Mouse (Mus musculus) forebrain, postnatal 0 days (tissue): ENCODE results near the gene She. TPM values are rescaled to one million over a fixed set of nuclear protein-coding genes. Genes with fewer than 3 reads are reported as not detected.

ENCODE experiments used
- ATAC-seq: fragments of 200-750 bp; cut with Nextera tagmentation; 2 replicates; pipeline ENCODE4 v1.8.0; 2017; ENCODE audit warnings: mild to moderate bottlenecking, moderate library complexity
- DNase-seq: peaks from one replicate; pipeline ENCODE4 v3.0.0-alpha.2; 2015
- H3K27ac ChIP-seq: fragments of 300-500 bp; sonication (generic); 2 replicates; pipeline ENCODE4 v1.5.1; 2014; ENCODE audit warnings: low read depth, mild to moderate bottlenecking, antibody characterized with exemption, low read length, moderate library complexity, mixed read lengths
- H3K27me3 ChIP-seq: fragments of 300-500 bp; sonication (generic); 2 replicates; pipeline ENCODE4 v1.6.1; 2014; ENCODE audit warnings: mild to moderate bottlenecking, low read length, mixed read lengths; ENCODE audit not compliant: insufficient read depth
- H3K36me3 ChIP-seq: fragments of 300-500 bp; sonication (generic); 2 replicates; pipeline ENCODE4 v1.6.1; 2014; ENCODE audit warnings: mild to moderate bottlenecking, moderate library complexity; ENCODE audit not compliant: insufficient read depth
- H3K4me1 ChIP-seq: fragments of 300-500 bp; sonication (generic); 2 replicates; pipeline ENCODE4 v1.6.1; 2014; ENCODE audit warnings: antibody characterized with exemption; ENCODE audit not compliant: insufficient read depth
- H3K4me2 ChIP-seq: fragments of 300-500 bp; sonication (generic); 2 replicates; pipeline ENCODE4 v1.6.1; 2014; ENCODE audit warnings: low read depth, mild to moderate bottlenecking, moderate library complexity
- H3K4me3 ChIP-seq: fragments of 300-500 bp; sonication (generic); 2 replicates; pipeline ENCODE4 v1.5.1; 2014; ENCODE audit warnings: low read depth, low read length, mixed read lengths
- H3K9ac ChIP-seq: fragments of 300-500 bp; sonication (generic); 2 replicates; pipeline ENCODE4 v1.6.1; 2014; ENCODE audit warnings: mild to moderate bottlenecking
- H3K9me3 ChIP-seq: fragments of 300-500 bp; sonication (generic); 2 replicates; pipeline ENCODE4 v1.6.1; 2016; ENCODE audit warnings: low read length
- CTCF ChIP-seq: sonication (generic); IDR thresholded peaks from 2 replicates; pipeline ENCODE4 v1.5.1; 2016; ENCODE audit warnings: antibody characterized with exemption, control low read depth, low read depth
- WGBS: fragments of 180-500 bp; shearing (Covaris S2); extraction: QIAGEN DNeasy Blood & Tissue Kit; methylation state at CpG from one replicate; pipeline ENCODE4 v1.1.7; 2014; 5-methylcytosine and 5-hydroxymethylcytosine counted together
- polyA plus RNA-seq: library from polyadenylated mRNA; unstranded; fragments of >200 nt; fragmentation: Nextera tagmentation; extraction: Ambion mirVana; gene quantifications from 2 replicates; pipeline ENCODE4 v1.2.1, GENCODE M21; 2015
- total RNA-seq: library from RNA; depleted of rRNA; stranded (reverse); fragments of >200 nt; gene quantifications from 2 replicates; pipeline ENCODE4 v1.2.3, GENCODE M21; 2014

Gene She
- total and polyA plus RNA-seq, 2 experiments from 2014 or later: 0.86 to 2.1 TPM

DNA sequence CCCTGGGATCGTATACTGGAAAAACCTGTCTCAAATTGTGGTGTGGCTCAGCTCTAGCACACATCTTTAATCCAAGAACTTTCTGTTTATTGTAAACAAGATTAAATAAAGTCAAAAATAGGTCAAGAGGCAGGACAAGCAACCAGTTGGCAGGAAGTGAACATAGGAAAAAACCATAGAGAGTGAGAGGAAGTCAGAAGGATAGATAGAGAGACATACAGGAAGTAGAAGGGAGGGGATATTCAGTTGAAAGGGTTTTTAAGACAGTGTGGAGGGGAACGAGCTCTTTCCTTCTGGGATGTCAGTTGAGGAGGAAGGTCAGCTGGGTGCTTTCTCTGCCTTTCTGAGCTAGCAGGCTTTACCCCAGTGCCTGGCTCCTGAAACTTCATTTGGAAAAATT lies 7.6 kb upstream of the She start:
- no peak for ATAC-seq

DNA sequence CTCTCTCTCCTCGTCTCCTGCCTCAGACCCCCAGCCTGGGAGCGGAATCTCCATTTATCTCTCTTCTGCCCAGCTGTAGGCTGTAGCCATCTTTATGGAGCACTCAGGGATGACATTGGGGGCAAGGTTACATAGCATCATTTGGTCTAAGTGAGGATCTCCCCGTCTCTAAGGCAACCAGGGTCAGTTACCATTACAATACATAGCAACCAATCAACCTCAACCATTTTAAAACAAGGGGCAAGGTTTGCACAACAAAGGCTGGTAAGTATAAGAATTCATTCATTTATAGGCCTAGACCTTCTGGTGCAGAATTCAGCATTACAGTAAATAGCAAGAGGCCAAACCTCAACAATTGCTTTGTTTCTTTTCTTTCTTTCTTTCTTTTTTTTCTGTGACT lies 4.9 kb upstream of the She start:
- ATAC-seq (no peak), DNase-seq (no peak)
- Histone ChIP-seq H3K27me3 (peaks cover 25% of the 10 kb centered on the region), H3K4me3 (no peak overlapping the region), H3K9ac (no peak overlapping the region), H3K4me2 (no peak overlapping the region), H3K4me1 (no peaks in the 10 kb centered on the region), H3K36me3 (no peaks in the 10 kb centered on the region), H3K27ac (no peak overlapping the region), H3K9me3 (no peaks in the 10 kb centered on the region)
- TF ChIP-seq CTCF: no peak
- WGBS: 78% methylated on average over 3 of the region's 3 CpGs

More for the DNA sequence above, 7.6 kb upstream of the She start:
- H3K4me3 ChIP-seq: no peak overlapping the region
- no peaks in the 10 kb centered on the region for H3K36me3 ChIP-seq
- no peak for TF ChIP-seq CTCF
- H3K9ac ChIP-seq: no peak overlapping the region
- H3K27ac ChIP-seq: no peak overlapping the region
- H3K4me2 ChIP-seq: no peak overlapping the region
- no peaks in the 10 kb centered on the region for H3K9me3 ChIP-seq
- 0 out of 2 replicates have a peak, but pooled peaks cover 2% of the 10 kb centered on the region for H3K27me3 ChIP-seq
- DNase-seq: no peak
- 72% methylated on average over 2 of the region's 2 CpGs for WGBS
- H3K4me1 ChIP-seq: no peaks in the 10 kb centered on the region

DNA sequence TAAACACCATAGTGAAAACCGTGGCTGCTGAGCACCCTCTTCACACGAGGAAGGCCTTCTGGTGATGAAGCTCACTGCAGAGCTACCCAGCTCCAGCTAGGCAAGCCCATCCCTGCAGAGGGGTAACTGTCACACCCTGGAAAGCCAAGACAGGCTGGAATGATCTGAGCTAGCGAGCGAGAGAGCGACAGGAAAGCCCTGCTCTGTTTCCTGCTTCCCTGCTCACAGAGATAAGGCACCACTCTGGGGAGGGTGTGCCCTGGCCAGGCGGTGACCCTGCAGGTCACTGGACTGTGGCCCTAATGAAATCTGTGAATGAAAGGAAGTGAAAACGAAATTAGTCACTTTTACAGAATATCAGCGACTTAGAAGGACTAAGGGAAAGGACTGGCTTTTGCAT lies 4.2 kb downstream of the She start:
- ATAC-seq (no peak), DNase-seq (no peak)
- H3K9me3 ChIP-seq: no peaks in the 10 kb centered on the region
- no peaks in the 10 kb centered on the region for H3K36me3 ChIP-seq
- 61% methylated on average over 8 of the region's 8 CpGs for WGBS
- TF ChIP-seq CTCF: no peak
- H3K27ac ChIP-seq: no peak overlapping the region
- no peak overlapping the region for H3K9ac ChIP-seq
- H3K4me3 ChIP-seq: no peak overlapping the region
- peaks cover 22% of the 10 kb centered on the region for H3K27me3 ChIP-seq
- H3K4me1 ChIP-seq: no peaks in the 10 kb centered on the region
- H3K4me2 ChIP-seq: no peak overlapping the region

DNA sequence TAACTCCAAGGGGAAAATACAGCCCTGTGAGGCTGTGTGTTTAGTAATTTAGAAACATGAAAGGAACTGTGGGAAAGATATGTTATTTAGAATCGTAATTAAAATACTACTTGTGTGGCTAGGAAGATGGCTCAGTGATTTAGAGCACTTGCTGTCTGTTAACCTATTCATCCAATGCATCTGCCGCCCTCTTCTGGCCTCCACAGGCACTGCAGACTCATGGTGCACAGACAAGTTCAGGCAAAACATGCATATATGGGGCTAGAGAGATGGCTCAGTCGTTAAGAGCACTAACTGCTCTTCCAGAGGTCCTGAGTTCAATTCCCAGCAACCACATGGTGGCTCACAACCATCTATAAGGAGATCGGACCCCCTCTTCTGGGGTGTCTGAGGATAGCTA lies 11.1 kb downstream of the She start:
- Histone ChIP-seq H3K4me2 (no peak overlapping the region), H3K4me3 (no peak overlapping the region), H3K36me3 (no peaks in the 10 kb centered on the region), H3K27me3 (no peaks in the 10 kb centered on the region), H3K9me3 (no peaks in the 10 kb centered on the region), H3K9ac (no peak overlapping the region), H3K4me1 (no peaks in the 10 kb centered on the region), H3K27ac (no peak overlapping the region)
- ATAC-seq (no peak), DNase-seq (peak; percentile 38)
- WGBS: 82% methylated on average over 4 of the region's 4 CpGs
- TF ChIP-seq CTCF: peak; percentile 66

DNA sequence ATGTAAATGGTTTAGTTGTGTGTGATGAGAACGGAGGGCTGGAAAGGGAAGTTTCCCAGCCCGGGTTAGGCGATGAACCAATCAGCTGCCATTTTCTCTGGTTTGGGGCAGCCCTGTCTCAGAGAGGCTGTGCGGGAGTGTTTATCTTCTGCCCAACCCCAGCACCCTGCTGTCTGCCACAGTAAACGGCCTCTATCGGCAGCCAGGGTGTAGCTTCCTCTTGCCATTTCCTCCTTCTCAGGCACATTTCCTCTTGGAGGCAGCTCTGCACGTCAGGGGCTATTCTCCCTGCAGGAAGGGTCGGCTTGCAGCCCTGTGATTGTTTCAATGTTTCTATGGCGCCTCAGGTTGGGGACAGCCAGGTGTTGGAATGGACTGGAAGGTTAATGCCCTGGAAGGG lies 12.0 kb downstream of the She start:
- ATAC-seq (no peak), DNase-seq (no peak)
- no peak overlapping the region for H3K27ac ChIP-seq
- no peaks in the 10 kb centered on the region for H3K4me1 ChIP-seq
- TF ChIP-seq CTCF: no peak
- no peak overlapping the region for H3K4me2 ChIP-seq
- WGBS: 69% methylated on average over 9 of the region's 9 CpGs
- no peaks in the 10 kb centered on the region for H3K27me3 ChIP-seq
- H3K36me3 ChIP-seq: no peaks in the 10 kb centered on the region
- H3K9ac ChIP-seq: no peak overlapping the region
- H3K4me3 ChIP-seq: no peak overlapping the region
- no peaks in the 10 kb centered on the region for H3K9me3 ChIP-seq

DNA sequence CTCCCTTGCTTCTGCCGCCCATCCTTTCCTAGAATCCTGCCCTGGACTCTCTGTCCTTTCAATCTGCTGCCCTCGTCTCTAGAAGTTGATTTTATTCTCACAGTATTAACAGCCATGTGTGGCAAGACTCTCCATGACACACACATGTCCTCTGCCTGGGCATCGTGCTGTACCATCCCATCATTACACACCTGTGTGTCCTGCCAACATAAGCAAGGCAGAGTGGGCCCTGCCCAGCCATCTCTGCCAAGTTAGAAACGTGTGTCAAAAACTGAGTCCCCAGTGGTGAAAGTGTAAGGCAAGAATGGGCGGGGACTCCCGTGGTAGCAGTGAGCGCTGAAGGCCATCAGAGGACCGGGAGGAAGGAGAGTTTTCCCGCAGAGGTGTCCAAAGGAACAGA lies 14.6 kb downstream of the She start:
- no peak overlapping the region for H3K4me2 ChIP-seq
- no peak overlapping the region for H3K9ac ChIP-seq
- H3K4me3 ChIP-seq: no peak overlapping the region
- no peak for TF ChIP-seq CTCF
- H3K27ac ChIP-seq: no peak overlapping the region
- no peaks in the 10 kb centered on the region for H3K27me3 ChIP-seq
- no peaks in the 10 kb centered on the region for H3K9me3 ChIP-seq
- H3K4me1 ChIP-seq: no peaks in the 10 kb centered on the region
- no peaks in the 10 kb centered on the region for H3K36me3 ChIP-seq
- ATAC-seq (no peak), DNase-seq (no peak)
- 76% methylated on average over 9 of the region's 9 CpGs for WGBS

DNA sequence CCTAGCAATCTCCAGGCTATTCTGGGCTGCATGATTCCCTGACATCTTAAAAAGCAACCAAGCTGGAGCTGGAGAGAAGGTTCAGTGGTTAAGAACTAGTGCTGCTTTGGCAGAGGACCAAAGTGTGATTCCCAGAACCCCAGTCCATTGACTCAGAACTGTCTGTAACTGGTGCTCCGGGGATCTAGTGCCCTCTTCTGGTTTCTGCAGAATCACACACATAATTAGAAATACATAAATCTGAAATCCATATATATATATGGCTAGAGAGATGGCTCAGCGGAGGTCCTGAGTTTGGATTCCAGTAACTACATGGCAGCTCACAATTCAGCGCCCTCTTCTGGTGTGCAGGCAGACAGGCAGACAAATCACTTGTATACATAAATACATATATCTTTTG lies 16.0 kb downstream of the She start:
- no peak for ATAC-seq
- H3K36me3 ChIP-seq: no peaks in the 10 kb centered on the region
- no peak overlapping the region for H3K27ac ChIP-seq
- no peaks in the 10 kb centered on the region for H3K9me3 ChIP-seq
- no peak overlapping the region for H3K9ac ChIP-seq
- H3K4me3 ChIP-seq: no peak overlapping the region
- no peak overlapping the region for H3K4me2 ChIP-seq
- DNase-seq: no peak
- H3K4me1 ChIP-seq: no peaks in the 10 kb centered on the region
- 82% methylated on average over 3 of the region's 3 CpGs for WGBS
- TF ChIP-seq CTCF: no peak
- H3K27me3 ChIP-seq: no peaks in the 10 kb centered on the region

DNA sequence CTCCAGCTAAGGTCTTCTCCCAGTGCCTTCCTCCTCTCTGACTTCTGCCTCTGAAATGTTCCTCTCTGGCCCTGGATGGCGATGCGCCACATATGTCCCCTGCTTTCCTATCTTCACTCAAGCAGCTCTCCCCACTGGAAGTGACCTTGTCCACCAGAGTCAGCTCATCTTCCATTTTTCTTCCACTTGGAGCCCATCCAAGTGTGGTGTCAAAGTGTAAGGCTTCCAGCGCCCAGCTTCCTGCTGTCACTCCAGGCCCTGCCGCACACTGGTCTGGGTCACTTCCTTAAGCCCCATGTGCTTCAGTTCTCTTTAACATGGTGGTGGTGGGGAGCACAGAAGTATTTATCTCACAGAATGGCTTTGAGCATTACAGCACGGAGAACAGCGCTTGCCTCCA lies 16.4 kb downstream of the She start:
- Histone ChIP-seq H3K9ac (no peak overlapping the region), H3K27me3 (no peaks in the 10 kb centered on the region), H3K4me2 (no peak overlapping the region), H3K27ac (no peak overlapping the region), H3K9me3 (no peaks in the 10 kb centered on the region), H3K4me1 (no peaks in the 10 kb centered on the region), H3K36me3 (no peaks in the 10 kb centered on the region), H3K4me3 (no peak overlapping the region)
- DNase-seq: no peak
- no peak for ATAC-seq
- TF ChIP-seq CTCF: no peak
- 89% methylated on average over 6 of the region's 6 CpGs for WGBS
